Mouse (Mus musculus): ENCODE measurements at regions not wholly inside any gene's neighbourhood (a gene's known extent, or its start where the extent isn't known, plus 50 kb on each side); places are given as distances from the start of the nearest gene placed in this dataset.

GRCm38 (mm10) chr7:129778842-129779421 is 187.3 kb downstream of the Wdr11 start:
- 61% methylated on average over 13 of the region's 13 CpGs for WGBS
- ATAC-seq (ENCODE audit: low FRiP score, low TSS enrichment) = no peak
- Histone ChIP-seq H3K27me3 (ENCODE audit: control insufficient read depth, insufficient read depth, low read length) (no peaks in the 10 kb centered on the region), H3K4me1 (ENCODE audit: control insufficient read depth, insufficient read depth, low read length) (peaks cover 11% of the 10 kb centered on the region), H3K4me3 (ENCODE audit: low read length) (no peak overlapping the region), H3K9me3 (ENCODE audit: control insufficient read depth, low read length) (no peaks in the 10 kb centered on the region), H3K36me3 (ENCODE audit: control insufficient read depth, insufficient read depth, low read length) (no peaks in the 10 kb centered on the region), H3K27ac (ENCODE audit: low read depth, low read length) (no peak overlapping the region), H3K9ac (ENCODE audit: low read depth, low read length) (no peak overlapping the region), H3K4me2 (replicated peaks; ENCODE audit: low read depth, low read length) (no peak overlapping the region)

GRCm38 (mm10) chr7:129779939-129780338 is 188.3 kb downstream of the Wdr11 start:
- no peak overlapping the region for H3K4me2 ChIP-seq (replicated peaks; ENCODE audit: low read depth, low read length)
- WGBS = 75% methylated on average over 6 of the region's 6 CpGs
- H3K4me1 ChIP-seq (ENCODE audit: control insufficient read depth, insufficient read depth, low read length) = 0 out of 2 replicates have a peak, but pooled peaks cover under 1% of the 10 kb centered on the region
- H3K27ac ChIP-seq (ENCODE audit: low read depth, low read length) = no peak overlapping the region
- no peaks in the 10 kb centered on the region for H3K27me3 ChIP-seq (ENCODE audit: control insufficient read depth, insufficient read depth, low read length)
- H3K36me3 ChIP-seq (ENCODE audit: control insufficient read depth, insufficient read depth, low read length) = no peaks in the 10 kb centered on the region
- no peak overlapping the region for H3K9ac ChIP-seq (ENCODE audit: low read depth, low read length)
- H3K4me3 ChIP-seq (ENCODE audit: low read length) = no peak overlapping the region
- no peak for ATAC-seq (ENCODE audit: low FRiP score, low TSS enrichment)
- H3K9me3 ChIP-seq (ENCODE audit: control insufficient read depth, low read length) = no peaks in the 10 kb centered on the region

- no peak for ATAC-seq (ENCODE audit: low FRiP score, low TSS enrichment)
- Histone ChIP-seq H3K27me3 (ENCODE audit: control insufficient read depth, insufficient read depth, low read length) (no peaks in the 10 kb centered on the region), H3K4me2 (replicated peaks; ENCODE audit: low read depth, low read length) (no peak overlapping the region), H3K4me1 (ENCODE audit: control insufficient read depth, insufficient read depth, low read length) (no peaks in the 10 kb centered on the region), H3K9ac (ENCODE audit: low read depth, low read length) (no peak overlapping the region), H3K36me3 (ENCODE audit: control insufficient read depth, insufficient read depth, low read length) (no peaks in the 10 kb centered on the region), H3K9me3 (ENCODE audit: control insufficient read depth, low read length) (no peaks in the 10 kb centered on the region), H3K4me3 (ENCODE audit: low read length) (no peak overlapping the region), H3K27ac (ENCODE audit: low read depth, low read length) (no peak overlapping the region)
- 75% methylated on average over 3 of the region's 3 CpGs for WGBS
Measured at GRCm38 (mm10) chr7:129781756-129782155, 190.1 kb downstream of the Wdr11 start.

DNA sequence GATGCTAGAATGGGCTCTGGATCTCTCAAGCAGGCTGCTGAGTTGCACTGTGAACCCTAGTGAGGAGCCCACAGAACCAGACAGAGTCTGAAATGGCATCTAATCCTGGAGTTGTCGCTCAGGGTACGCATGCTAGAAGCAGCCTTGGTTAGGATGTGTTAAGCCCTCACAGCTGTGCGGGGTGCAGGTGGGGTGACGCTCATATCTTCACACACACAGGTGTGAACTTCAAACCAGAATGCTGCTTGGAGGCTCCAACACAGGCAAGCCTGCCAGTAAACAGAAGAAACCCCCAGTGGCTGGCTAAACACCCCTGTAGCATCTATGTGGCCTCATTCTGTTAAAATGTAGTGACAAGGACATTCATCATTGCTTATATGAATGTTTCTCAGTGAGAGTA is 193.3 kb downstream of the Wdr11 start:
- WGBS = 89% methylated on average over 4 of the region's 4 CpGs
- no peaks in the 10 kb centered on the region for H3K36me3 ChIP-seq (ENCODE audit: control insufficient read depth, insufficient read depth, low read length)
- no peaks in the 10 kb centered on the region for H3K9me3 ChIP-seq (ENCODE audit: control insufficient read depth, low read length)
- no peak overlapping the region for H3K9ac ChIP-seq (ENCODE audit: low read depth, low read length)
- no peak overlapping the region for H3K27ac ChIP-seq (ENCODE audit: low read depth, low read length)
- no peaks in the 10 kb centered on the region for H3K27me3 ChIP-seq (ENCODE audit: control insufficient read depth, insufficient read depth, low read length)
- 0 out of 2 replicates have a peak, but pooled peaks cover 5% of the 10 kb centered on the region for H3K4me1 ChIP-seq (ENCODE audit: control insufficient read depth, insufficient read depth, low read length)
- H3K4me2 ChIP-seq (replicated peaks; ENCODE audit: low read depth, low read length) = no peak overlapping the region
- no peak overlapping the region for H3K4me3 ChIP-seq (ENCODE audit: low read length)
- ATAC-seq (ENCODE audit: low FRiP score, low TSS enrichment) = no peak

- ATAC-seq (ENCODE audit: low FRiP score, low TSS enrichment) = no peak
- Histone ChIP-seq H3K27ac (ENCODE audit: low read depth, low read length) (no peak overlapping the region), H3K4me3 (ENCODE audit: low read length) (no peak overlapping the region), H3K9ac (ENCODE audit: low read depth, low read length) (no peak overlapping the region), H3K4me2 (replicated peaks; ENCODE audit: low read depth, low read length) (no peak overlapping the region), H3K36me3 (ENCODE audit: control insufficient read depth, insufficient read depth, low read length) (no peaks in the 10 kb centered on the region), H3K27me3 (ENCODE audit: control insufficient read depth, insufficient read depth, low read length) (no peaks in the 10 kb centered on the region), H3K9me3 (ENCODE audit: control insufficient read depth, low read length) (no peaks in the 10 kb centered on the region), H3K4me1 (ENCODE audit: control insufficient read depth, insufficient read depth, low read length) (0 out of 2 replicates have a peak, but pooled peaks cover 5% of the 10 kb centered on the region)
- 81% methylated on average over 2 of the region's 2 CpGs for WGBS
Measured at GRCm38 (mm10) chr7:129787011-129787410, 195.3 kb downstream of the Wdr11 start.

DNA sequence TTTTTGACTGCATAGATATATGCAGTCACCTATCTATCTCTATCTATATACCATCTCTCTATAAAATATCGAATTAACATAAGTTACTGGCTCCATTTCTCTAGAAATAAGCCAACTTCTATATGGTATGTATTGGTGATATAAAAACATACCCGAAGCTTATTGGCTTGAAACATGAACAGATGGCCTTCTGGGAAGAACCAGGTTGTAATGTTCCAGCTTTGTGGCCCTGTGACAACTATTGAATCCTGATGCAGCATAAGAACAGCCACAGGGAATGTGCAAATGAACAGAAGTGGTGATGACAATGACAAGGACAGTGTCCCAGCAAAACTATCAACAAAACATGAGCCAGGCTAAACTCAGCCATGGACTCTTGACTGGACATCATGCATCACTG is 196.1 kb downstream of the Wdr11 start:
- H3K9ac ChIP-seq (ENCODE audit: low read depth, low read length) = no peak overlapping the region
- 0 out of 2 replicates have a peak, but pooled peaks cover 5% of the 10 kb centered on the region for H3K4me1 ChIP-seq (ENCODE audit: control insufficient read depth, insufficient read depth, low read length)
- no peak overlapping the region for H3K4me3 ChIP-seq (ENCODE audit: low read length)
- H3K36me3 ChIP-seq (ENCODE audit: control insufficient read depth, insufficient read depth, low read length) = no peaks in the 10 kb centered on the region
- H3K27me3 ChIP-seq (ENCODE audit: control insufficient read depth, insufficient read depth, low read length) = no peaks in the 10 kb centered on the region
- no peaks in the 10 kb centered on the region for H3K9me3 ChIP-seq (ENCODE audit: control insufficient read depth, low read length)
- H3K27ac ChIP-seq (ENCODE audit: low read depth, low read length) = no peak overlapping the region
- 89% methylated on average over 2 of the region's 2 CpGs for WGBS
- H3K4me2 ChIP-seq (replicated peaks; ENCODE audit: low read depth, low read length) = no peak overlapping the region
- ATAC-seq (ENCODE audit: low FRiP score, low TSS enrichment) = no peak

DNA sequence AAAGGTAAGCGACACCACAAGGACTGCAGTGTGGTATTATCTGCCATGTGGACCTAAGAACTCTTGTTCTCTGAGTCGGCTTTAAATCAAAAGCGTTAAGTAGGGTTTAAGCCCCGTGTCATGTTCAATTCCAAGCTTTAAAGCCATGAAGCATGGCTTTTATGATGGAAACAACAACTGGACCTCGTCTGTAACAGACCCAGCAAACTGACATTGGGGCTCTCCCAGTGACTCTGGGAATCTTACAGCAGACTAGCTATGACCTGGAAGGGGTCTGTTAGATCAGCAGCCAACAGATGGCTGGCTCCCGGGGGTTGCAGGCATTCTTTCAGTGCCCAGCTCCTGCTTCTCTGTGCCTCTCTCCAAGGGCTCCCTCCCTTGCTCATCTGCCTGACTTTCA is 197.8 kb downstream of the Wdr11 start:
- Histone ChIP-seq H3K9ac (ENCODE audit: low read depth, low read length) (no peak overlapping the region), H3K4me3 (ENCODE audit: low read length) (no peak overlapping the region), H3K9me3 (ENCODE audit: control insufficient read depth, low read length) (no peaks in the 10 kb centered on the region), H3K4me1 (ENCODE audit: control insufficient read depth, insufficient read depth, low read length) (0 out of 2 replicates have a peak, but pooled peaks cover 5% of the 10 kb centered on the region), H3K4me2 (replicated peaks; ENCODE audit: low read depth, low read length) (no peak overlapping the region), H3K36me3 (ENCODE audit: control insufficient read depth, insufficient read depth, low read length) (no peaks in the 10 kb centered on the region), H3K27ac (ENCODE audit: low read depth, low read length) (no peak overlapping the region; the same call in 1 of the 2 replicates), H3K27me3 (ENCODE audit: control insufficient read depth, insufficient read depth, low read length) (no peaks in the 10 kb centered on the region)
- 36% methylated on average over 6 of the region's 6 CpGs for WGBS
- no peak for ATAC-seq (ENCODE audit: low FRiP score, low TSS enrichment)

DNA sequence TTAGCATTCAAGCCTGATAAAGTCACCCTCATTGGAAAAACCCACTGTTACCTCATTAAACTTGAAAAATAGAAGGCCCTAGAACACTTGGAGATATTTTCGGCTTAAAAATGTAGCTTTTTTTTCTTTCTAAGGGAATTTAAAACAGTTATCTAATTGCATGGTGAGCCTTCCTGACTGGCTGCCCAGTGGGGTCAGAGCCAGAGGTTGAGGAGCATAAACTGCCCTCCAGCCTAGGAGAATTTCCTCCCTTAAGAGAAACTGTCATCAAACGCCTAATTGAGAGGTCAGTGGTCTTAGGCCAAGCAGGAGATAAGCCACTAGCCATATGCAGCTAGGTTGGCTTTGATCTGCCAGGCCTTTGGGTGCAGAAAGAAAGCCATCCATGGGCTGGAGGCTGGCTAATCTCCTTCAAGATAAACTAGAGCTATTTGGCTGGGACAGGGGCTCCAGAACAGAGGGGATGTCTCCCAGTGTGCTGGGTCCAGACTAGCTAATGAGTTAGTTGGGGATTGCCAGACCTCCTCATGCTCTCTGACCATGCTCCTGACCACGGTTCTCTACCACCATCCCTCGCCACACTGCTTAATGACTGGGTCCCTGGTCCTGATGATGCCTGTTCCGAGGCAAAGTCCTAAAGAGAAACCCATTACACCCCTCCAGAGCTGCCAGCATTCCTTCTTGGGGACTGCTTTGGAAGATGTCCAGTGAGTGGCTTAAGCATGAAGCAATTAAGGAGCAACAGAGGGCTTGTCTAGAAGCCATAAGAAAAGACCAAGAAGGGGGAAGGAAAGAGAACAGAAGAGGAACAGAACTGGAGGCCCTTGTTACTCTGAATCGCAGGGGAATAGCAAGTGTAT is 199.2 kb downstream of the Wdr11 start:
- H3K4me3 ChIP-seq (ENCODE audit: low read length) = no peak overlapping the region
- H3K9ac ChIP-seq (ENCODE audit: low read depth, low read length) = no peak overlapping the region
- ATAC-seq (ENCODE audit: low FRiP score, low TSS enrichment) = no peak
- H3K9me3 ChIP-seq (ENCODE audit: control insufficient read depth, low read length) = no peaks in the 10 kb centered on the region
- 0 out of 2 replicates have a peak, but pooled peaks cover 5% of the 10 kb centered on the region for H3K4me1 ChIP-seq (ENCODE audit: control insufficient read depth, insufficient read depth, low read length)
- H3K27ac ChIP-seq (ENCODE audit: low read depth, low read length) = no peak overlapping the region
- WGBS = 78% methylated on average over 6 of the region's 6 CpGs
- H3K36me3 ChIP-seq (ENCODE audit: control insufficient read depth, insufficient read depth, low read length) = no peaks in the 10 kb centered on the region
- no peak overlapping the region for H3K4me2 ChIP-seq (replicated peaks; ENCODE audit: low read depth, low read length)
- H3K27me3 ChIP-seq (ENCODE audit: control insufficient read depth, insufficient read depth, low read length) = no peaks in the 10 kb centered on the region

- Histone ChIP-seq H3K27me3 (ENCODE audit: control insufficient read depth, insufficient read depth, low read length) (no peaks in the 10 kb centered on the region), H3K4me2 (replicated peaks; ENCODE audit: low read depth, low read length) (no peak overlapping the region), H3K4me3 (ENCODE audit: low read length) (no peak overlapping the region), H3K36me3 (ENCODE audit: control insufficient read depth, insufficient read depth, low read length) (no peaks in the 10 kb centered on the region), H3K27ac (ENCODE audit: low read depth, low read length) (no peak overlapping the region), H3K9me3 (ENCODE audit: control insufficient read depth, low read length) (no peaks in the 10 kb centered on the region), H3K4me1 (ENCODE audit: control insufficient read depth, insufficient read depth, low read length) (0 out of 2 replicates have a peak, but pooled peaks cover 5% of the 10 kb centered on the region), H3K9ac (ENCODE audit: low read depth, low read length) (no peak overlapping the region)
- 93% methylated on average over 6 of the region's 6 CpGs for WGBS
- no peak for ATAC-seq (ENCODE audit: low FRiP score, low TSS enrichment)
Measured at GRCm38 (mm10) chr7:129791450-129791820, 199.8 kb downstream of the Wdr11 start.
